Mouse (Mus musculus) hindbrain, embryonic 14.5 days (tissue): ENCODE measurements around the gene Tll2. TPM values are rescaled to one million over a fixed set of nuclear protein-coding genes. Genes with fewer than 3 reads are reported as not detected.
A peak's percentile ranks its signal among the peaks of the same experiment; 100 is the strongest.

Experiments
- ATAC-seq: fragments of 200-750 bp; cut with Nextera tagmentation; 2 replicates; pipeline ENCODE4 v1.8.0; 2017; ENCODE audit warnings: moderate number of reproducible peaks, mild to moderate bottlenecking, moderate TSS enrichment, moderate library complexity; ENCODE audit not compliant: low FRiP score
- DNase-seq: peaks from one replicate; pipeline ENCODE4 v3.0.0-alpha.2; 2015; ENCODE audit warnings: low spot score
- H3K27ac ChIP-seq: fragments of 300-500 bp; sonication (generic); 2 replicates; pipeline ENCODE4 v1.5.1; 2014; ENCODE audit warnings: mild to moderate bottlenecking, moderate library complexity
- H3K27me3 ChIP-seq: fragments of 300-500 bp; sonication (generic); 2 replicates; pipeline ENCODE4 v1.6.1; 2014; ENCODE audit warnings: mild to moderate bottlenecking, low read length, mixed read lengths; ENCODE audit not compliant: control insufficient read depth, insufficient read depth
- H3K36me3 ChIP-seq: fragments of 300-500 bp; sonication (generic); replicated peaks from 2 replicates; pipeline ENCODE4 v1.6.1; 2014; ENCODE audit not compliant: control insufficient read depth, insufficient read depth
- H3K4me1 ChIP-seq: fragments of 300-500 bp; sonication (generic); replicated peaks from 2 replicates; pipeline ENCODE4 v1.6.1; 2014; ENCODE audit warnings: antibody characterized with exemption, low read length, mixed read lengths; ENCODE audit not compliant: control insufficient read depth, insufficient read depth
- H3K4me2 ChIP-seq: fragments of 300-500 bp; sonication (generic); replicated peaks from 2 replicates; pipeline ENCODE4 v1.6.1; 2014; ENCODE audit warnings: mild to moderate bottlenecking, moderate library complexity
- H3K4me3 ChIP-seq: fragments of 300-500 bp; sonication (generic); replicated peaks from 2 replicates; pipeline ENCODE4 v1.5.1; 2014; ENCODE audit warnings: mild to moderate bottlenecking, low read length
- H3K9ac ChIP-seq: fragments of 300-500 bp; sonication (generic); 2 replicates; pipeline ENCODE4 v1.6.1; 2014
- H3K9me3 ChIP-seq: fragments of 300-500 bp; sonication (generic); 2 replicates; pipeline ENCODE4 v1.6.1; 2016; ENCODE audit warnings: low read length; ENCODE audit not compliant: control insufficient read depth
- WGBS: fragments of 180-500 bp; shearing (Covaris S2); extraction: QIAGEN DNeasy Blood & Tissue Kit; methylation state at CpG from one replicate; pipeline ENCODE4 v1.1.7; 2014; 5-methylcytosine and 5-hydroxymethylcytosine counted together
- polyA plus RNA-seq: library from polyadenylated mRNA; unstranded; fragments of >200 nt; fragmentation: Nextera tagmentation; extraction: Ambion mirVana; gene quantifications from 2 replicates; pipeline ENCODE4 v1.2.1, GENCODE M21; 2014

Gene Tll2
- polyA plus RNA-seq, 1 experiment from 2014 or later: 0.59 TPM

DNA sequence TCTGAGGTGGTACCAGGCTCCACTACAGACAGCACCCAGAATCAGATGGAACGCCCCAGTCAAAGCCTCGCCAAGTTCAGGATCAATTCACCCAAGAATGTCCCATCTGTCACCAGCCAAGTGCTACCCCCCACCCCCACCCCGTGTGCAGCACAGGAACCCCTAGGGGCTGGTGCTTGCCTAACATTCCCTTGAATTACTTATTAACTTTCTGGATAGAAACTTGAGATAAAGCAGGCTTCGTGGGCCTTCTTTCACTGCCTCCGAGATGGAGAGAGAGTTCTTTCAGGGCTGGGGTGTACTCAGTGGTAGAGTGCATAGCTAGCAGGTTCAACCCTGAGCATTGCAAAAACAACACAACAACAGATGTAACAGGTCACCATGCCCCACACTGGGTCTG is 154.4 kb downstream of the Tll2 start:
- WGBS: 59% methylated on average over 5 of the region's 5 CpGs

DNA sequence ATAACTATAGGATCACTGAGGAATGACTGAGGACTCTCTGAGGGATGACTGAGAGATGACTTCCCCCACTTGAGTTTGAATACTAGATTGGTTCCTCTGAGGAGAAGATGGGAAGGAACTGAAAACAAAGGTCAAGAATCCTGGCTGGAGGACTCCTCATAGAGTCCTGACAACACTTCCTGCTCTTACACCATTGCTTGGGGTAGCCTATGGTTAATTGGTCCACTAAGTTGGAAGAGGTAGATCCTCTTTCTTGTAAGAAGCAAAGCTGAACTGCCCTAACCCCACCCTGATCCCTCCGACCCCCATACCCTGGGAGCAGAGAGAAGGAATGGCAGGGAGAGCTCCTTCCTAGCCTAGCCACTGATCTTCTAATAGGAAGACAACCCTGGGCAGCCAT is 154.9 kb downstream of the Tll2 start:
- no peak for DNase-seq
- 88% methylated on average over 1 of the region's 1 CpGs for WGBS
- H3K36me3 ChIP-seq: no peaks in the 10 kb centered on the region
- no peak overlapping the region for H3K4me2 ChIP-seq
- no peaks in the 10 kb centered on the region for H3K27me3 ChIP-seq
- H3K4me1 ChIP-seq: no peaks in the 10 kb centered on the region
- ATAC-seq: no peak
- H3K4me3 ChIP-seq: no peak overlapping the region
- no peak overlapping the region for H3K27ac ChIP-seq
- no peaks in the 10 kb centered on the region for H3K9me3 ChIP-seq
- H3K9ac ChIP-seq: no peak overlapping the region

More for the DNA sequence above, 154.4 kb downstream of the Tll2 start:
- no peaks in the 10 kb centered on the region for H3K36me3 ChIP-seq
- no peak for DNase-seq
- H3K9ac ChIP-seq: no peak overlapping the region
- H3K9me3 ChIP-seq: no peaks in the 10 kb centered on the region
- no peaks in the 10 kb centered on the region for H3K27me3 ChIP-seq
- no peak overlapping the region for H3K27ac ChIP-seq
- no peak overlapping the region for H3K4me2 ChIP-seq
- H3K4me1 ChIP-seq: no peaks in the 10 kb centered on the region
- no peak for ATAC-seq
- no peak overlapping the region for H3K4me3 ChIP-seq

DNA sequence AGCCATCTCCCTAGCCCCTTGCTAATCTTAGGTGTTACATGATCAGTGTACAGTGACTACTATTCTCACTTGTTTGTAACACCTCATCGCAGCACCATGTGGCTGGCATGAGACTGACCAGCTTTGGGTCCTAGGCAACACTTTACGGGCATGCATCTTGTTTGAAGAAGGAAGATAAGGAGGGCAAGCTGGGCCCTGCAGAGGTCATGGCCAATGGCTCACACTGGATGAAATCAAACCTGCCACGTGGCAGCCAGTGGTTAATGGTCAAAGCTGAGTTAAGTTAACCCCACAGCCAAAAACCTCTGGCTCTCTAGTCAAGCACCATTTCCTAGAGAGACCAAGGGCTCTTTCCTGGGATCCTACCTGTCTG is 158.5 kb downstream of the Tll2 start:
- H3K9ac ChIP-seq: no peak overlapping the region
- H3K9me3 ChIP-seq: no peaks in the 10 kb centered on the region
- DNase-seq (no peak), ATAC-seq (no peak)
- H3K27me3 ChIP-seq: no peaks in the 10 kb centered on the region
- H3K27ac ChIP-seq: no peak overlapping the region
- H3K36me3 ChIP-seq: no peaks in the 10 kb centered on the region
- H3K4me3 ChIP-seq: no peak overlapping the region
- H3K4me2 ChIP-seq: no peak overlapping the region
- no peaks in the 10 kb centered on the region for H3K4me1 ChIP-seq
- WGBS: 94% methylated on average over 3 of the region's 3 CpGs

DNA sequence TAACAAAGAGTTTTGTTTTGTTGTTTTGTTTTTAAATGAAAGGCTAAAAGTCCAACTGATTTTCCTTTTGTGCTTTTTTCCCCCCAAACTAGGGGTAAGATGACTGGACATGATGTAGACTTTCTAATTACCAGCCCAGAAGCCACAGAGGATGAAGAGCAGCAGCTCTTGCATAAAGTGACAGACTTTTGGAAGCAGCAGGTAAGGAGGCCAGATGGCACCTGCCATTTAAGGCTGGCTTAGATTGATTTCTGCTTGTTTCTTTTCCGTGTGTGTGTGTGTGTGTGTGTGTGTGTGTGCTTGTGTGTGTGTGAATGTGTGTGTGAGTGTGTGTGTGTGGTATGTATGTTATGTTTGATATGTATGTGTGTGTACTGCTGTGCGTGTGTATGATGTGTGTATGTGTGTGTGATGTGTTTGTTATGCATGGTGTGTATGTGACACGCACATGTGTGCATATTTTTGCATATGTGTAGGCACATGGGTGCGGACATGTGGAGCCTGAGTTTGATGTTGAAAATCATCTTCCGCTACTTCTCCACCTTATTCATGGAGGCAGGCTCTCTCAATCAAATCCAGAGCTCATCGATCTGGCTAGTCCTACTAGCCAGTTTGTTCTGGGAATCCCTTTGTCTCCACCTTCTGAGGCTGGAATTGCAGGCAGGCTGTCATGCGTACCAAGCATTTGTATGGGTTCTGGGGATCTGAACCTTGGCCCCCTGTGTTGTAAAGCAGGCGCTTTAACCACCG is 159.0 kb downstream of the Tll2 start:
- Histone ChIP-seq H3K4me3 (no peak overlapping the region), H3K9ac (no peak overlapping the region), H3K36me3 (no peaks in the 10 kb centered on the region), H3K4me2 (no peak overlapping the region), H3K27ac (no peak overlapping the region), H3K27me3 (no peaks in the 10 kb centered on the region), H3K4me1 (no peaks in the 10 kb centered on the region), H3K9me3 (no peaks in the 10 kb centered on the region)
- ATAC-seq: no peak
- peak; percentile 26 for DNase-seq
- 80% methylated on average over 9 of the region's 9 CpGs for WGBS

DNA sequence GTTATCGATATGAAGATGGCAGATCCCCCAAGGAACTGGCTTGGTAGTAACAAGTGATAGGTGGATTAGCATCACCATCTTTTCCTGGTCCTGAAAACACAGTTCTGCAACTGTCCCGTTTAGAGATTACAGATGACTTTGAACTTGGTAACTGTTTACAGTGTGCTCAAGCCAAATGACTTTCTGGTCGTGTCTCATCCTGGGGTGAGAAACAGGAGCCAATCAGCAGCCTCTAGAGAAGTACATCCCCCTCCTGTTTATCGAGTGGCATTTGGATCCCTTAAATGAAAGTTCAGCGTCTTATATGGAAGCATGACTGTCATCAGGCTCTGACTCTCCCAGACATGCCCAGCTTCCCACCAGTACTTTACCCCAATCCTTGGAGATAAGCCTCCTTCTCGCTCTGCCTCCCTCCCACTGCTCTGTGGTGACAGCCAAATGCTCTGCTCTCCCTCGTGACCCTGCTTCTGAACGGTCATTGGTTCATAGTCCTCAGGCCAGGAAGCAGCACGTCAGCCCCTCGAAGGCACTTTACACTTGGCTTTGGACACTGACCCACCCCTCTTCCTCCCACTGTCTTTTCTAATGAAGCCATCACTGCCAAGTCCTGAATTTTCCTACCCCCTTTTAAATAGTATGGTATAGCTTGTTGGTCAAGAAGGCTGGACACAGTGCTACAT is 161.4 kb downstream of the Tll2 start:
- Histone ChIP-seq H3K4me2 (no peak overlapping the region), H3K36me3 (no peaks in the 10 kb centered on the region), H3K4me1 (no peaks in the 10 kb centered on the region), H3K9ac (no peak overlapping the region), H3K27me3 (no peaks in the 10 kb centered on the region), H3K27ac (no peak overlapping the region), H3K9me3 (no peaks in the 10 kb centered on the region), H3K4me3 (no peak overlapping the region)
- DNase-seq (no peak), ATAC-seq (no peak)
- 68% methylated on average over 10 of the region's 10 CpGs for WGBS

DNA sequence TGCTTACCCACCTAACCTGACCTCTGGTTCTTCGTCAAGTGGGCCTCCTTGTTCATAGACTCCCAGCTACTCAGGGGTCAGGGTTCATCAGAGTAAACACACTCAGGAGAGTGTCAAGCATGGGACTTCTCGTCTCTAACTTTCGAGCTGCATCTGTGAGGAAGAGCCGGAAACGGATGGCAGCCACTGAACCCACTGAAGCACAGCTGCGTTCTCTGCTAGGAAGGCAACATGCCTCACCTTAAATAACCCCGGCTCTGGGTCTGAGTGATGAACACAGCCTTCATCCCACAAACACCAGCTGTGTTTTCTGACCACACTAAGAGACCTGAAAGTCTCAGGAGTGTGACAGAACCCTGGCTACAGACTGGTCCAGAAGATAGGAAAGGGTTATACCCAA is 167.5 kb downstream of the Tll2 start:
- no peak overlapping the region for H3K9ac ChIP-seq
- 91% methylated on average over 7 of the region's 7 CpGs for WGBS
- no peaks in the 10 kb centered on the region for H3K9me3 ChIP-seq
- H3K27ac ChIP-seq: no peak overlapping the region
- no peak overlapping the region for H3K4me2 ChIP-seq
- H3K36me3 ChIP-seq: no peaks in the 10 kb centered on the region
- no peaks in the 10 kb centered on the region for H3K4me1 ChIP-seq
- ATAC-seq (no peak), DNase-seq (no peak)
- H3K27me3 ChIP-seq: no peaks in the 10 kb centered on the region
- H3K4me3 ChIP-seq: no peak overlapping the region

DNA sequence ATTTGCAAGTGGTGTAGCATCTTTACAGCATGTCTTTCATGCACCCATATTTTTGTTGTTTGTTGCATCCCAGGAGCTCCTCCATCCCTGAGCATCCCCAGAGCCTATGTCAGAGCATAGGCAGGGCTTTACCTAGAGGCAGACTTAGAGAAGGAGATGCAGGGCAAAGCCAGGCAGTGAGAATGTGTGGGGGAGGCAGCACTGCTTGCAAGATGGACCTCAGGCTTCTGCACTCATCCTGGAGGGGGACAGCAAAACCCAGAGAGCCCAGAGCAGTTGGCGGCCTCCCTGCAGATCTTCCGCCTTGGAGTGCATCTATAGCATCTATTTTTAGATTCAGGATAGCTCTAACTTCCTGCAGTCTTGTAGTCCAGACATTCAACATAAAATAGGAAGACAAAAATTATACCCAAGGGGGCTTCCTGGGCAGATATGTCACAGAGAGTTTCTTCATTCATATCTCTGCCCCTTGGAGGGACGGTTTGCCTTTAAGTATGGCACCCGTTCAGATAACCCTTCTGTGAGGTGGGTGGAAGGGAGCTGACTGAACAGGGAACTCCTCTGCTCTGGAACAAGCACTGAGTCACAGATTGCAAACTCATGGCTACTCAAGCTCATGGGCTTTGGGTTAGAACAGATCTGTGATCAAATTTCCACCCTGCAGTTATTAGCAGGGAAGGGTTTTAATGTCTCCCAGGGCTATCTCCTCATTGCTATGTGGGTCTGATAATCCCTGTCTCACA is 170.7 kb downstream of the Tll2 start:
- H3K27me3 ChIP-seq: no peaks in the 10 kb centered on the region
- ATAC-seq (no peak), DNase-seq (no peak)
- no peaks in the 10 kb centered on the region for H3K9me3 ChIP-seq
- no peak overlapping the region for H3K9ac ChIP-seq
- no peak overlapping the region for H3K27ac ChIP-seq
- H3K4me1 ChIP-seq: no peaks in the 10 kb centered on the region
- H3K36me3 ChIP-seq: no peaks in the 10 kb centered on the region
- no peak overlapping the region for H3K4me2 ChIP-seq
- WGBS: 84% methylated on average over 4 of the region's 4 CpGs
- no peak overlapping the region for H3K4me3 ChIP-seq

Other genes with a start within 250 kb of the Tll2 start
- 0.32 and 0.98 TPM in 2 replicates for gene Blnk, start 212.3 kb downstream of the Tll2 start, polyA plus RNA-seq
- 0.13 and 0.21 TPM in 2 replicates for gene Dntt, start 177.6 kb downstream of the Tll2 start, polyA plus RNA-seq
- not detected in 2 replicates for gene Opalin, start 129.7 kb downstream of the Tll2 start, polyA plus RNA-seq
- gene Tm9sf3, start 57.2 kb upstream of the Tll2 start, polyA plus RNA-seq: 111 and 130 TPM in 2 replicates
- 1.7 and 2.2 TPM in 2 replicates for gene Pik3ap1, start 178.3 kb upstream of the Tll2 start, polyA plus RNA-seq